Mouse (Mus musculus) myocyte (in vitro differentiated cells): ENCODE data around the gene Gm16368. TPM values are rescaled to one million over a fixed set of nuclear protein-coding genes. Genes with fewer than 3 reads are reported as not detected.
"Not testable (repeated sequence)": the region's sequence is repeated elsewhere in the genome, so short reads cannot be mapped to it uniquely, and the experiment has no call there.

Experiments used
- H3K27me3 ChIP-seq: one replicate; pipeline ENCODE4 v1.6.1; 2011; ENCODE audit not compliant: control insufficient read depth, insufficient read depth, insufficient read length
- H3K36me3 ChIP-seq: one replicate; pipeline ENCODE4 v1.6.1; 2011; ENCODE audit not compliant: control insufficient read depth, insufficient read depth
- H3K4me2 ChIP-seq: one replicate; pipeline ENCODE4 v1.6.1; 2011; ENCODE audit warnings: low read depth, control low read depth
- H3K4me3 ChIP-seq: one replicate; pipeline ENCODE4 v1.5.1; 2011; ENCODE audit warnings: mild to moderate bottlenecking, control low read depth, moderate library complexity
- H3K79me2 ChIP-seq: one replicate; pipeline ENCODE4 v1.6.1; 2011; ENCODE audit not compliant: control insufficient read depth, insufficient read depth
- H3ac ChIP-seq: one replicate; pipeline ENCODE4 v1.6.1; 2011; ENCODE audit not compliant: control insufficient read depth, insufficient read length
- polyA plus RNA-seq: library from polyadenylated mRNA; unstranded; fragments of >200 nt; fragmentation: generic; extraction: Trizol; gene quantifications from one replicate; pipeline ENCODE4 v1.2.1, GENCODE M21; 2012; ENCODE audit warnings: missing spikeins

Gene Gm16368
- not detected for polyA plus RNA-seq

DNA sequence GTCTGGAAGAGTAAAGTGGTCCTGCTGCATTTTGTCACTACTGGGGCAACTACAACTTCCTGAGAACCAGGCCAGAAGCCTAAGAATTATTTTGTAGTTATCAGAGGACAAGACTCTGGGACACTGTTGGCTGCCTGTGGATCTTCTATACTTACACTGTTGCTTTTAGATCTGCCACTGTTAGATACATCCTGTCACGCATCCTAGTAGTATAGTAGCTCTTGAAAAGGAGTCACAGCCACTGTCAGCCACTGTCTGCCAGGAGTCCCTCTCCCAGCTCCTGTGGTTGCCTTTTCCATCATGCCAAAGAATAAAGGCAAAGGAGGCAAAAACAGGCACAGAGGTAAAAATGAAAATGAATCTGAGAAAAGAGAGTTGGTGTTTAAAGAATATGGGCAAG, at the start of gene Gm16368:
Gene Gm16368, plus strand, starts transcription at position 301 of the 400 bp plus-strand sequence.
- H3K36me3 ChIP-seq, H3K4me3 ChIP-seq, H3K79me2 ChIP-seq, H3K27me3 ChIP-seq, H3ac ChIP-seq, H3K4me2 ChIP-seq: not testable (repeated sequence)

DNA sequence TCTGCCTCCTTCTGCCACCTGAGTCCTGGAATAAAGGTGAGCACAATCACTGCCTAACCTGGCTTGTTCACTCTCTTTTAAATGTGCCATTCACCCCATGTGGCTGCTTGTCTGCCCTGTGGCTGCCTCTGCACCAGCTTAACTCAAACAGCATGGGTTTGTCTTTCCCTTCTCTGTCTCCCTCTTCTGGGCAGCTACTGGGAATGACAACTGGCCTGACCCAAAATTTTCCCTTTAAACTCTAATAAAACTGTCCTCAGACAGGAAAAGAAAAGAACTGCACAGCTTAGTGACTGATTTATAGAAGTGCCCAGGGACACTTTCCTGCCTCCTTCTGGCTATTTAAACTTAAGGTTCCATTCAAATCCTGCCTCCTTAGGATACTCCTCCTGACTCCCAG, 44.4 kb upstream of the Gm16368 start:
- H3K4me3 ChIP-seq, H3K79me2 ChIP-seq, H3K27me3 ChIP-seq: not testable (repeated sequence)

GRCm38 (mm10) chr12:88039703-88040102, 43.8 kb upstream of the Gm16368 start:
- not testable (repeated sequence) for H3K36me3 ChIP-seq, H3K79me2 ChIP-seq, H3ac ChIP-seq, H3K27me3 ChIP-seq, H3K4me3 ChIP-seq, H3K4me2 ChIP-seq

More for the DNA sequence above, 44.4 kb upstream of the Gm16368 start:
- H3ac ChIP-seq, H3K36me3 ChIP-seq, H3K4me2 ChIP-seq: not testable (repeated sequence)

GRCm38 (mm10) chr12:88045226-88045625, 38.3 kb upstream of the Gm16368 start:
- H3K4me2 ChIP-seq, H3K36me3 ChIP-seq, H3K79me2 ChIP-seq, H3K4me3 ChIP-seq, H3ac ChIP-seq, H3K27me3 ChIP-seq: not testable (repeated sequence)

Other genes starting within 250 kb of the Gm16368 start
- gene Gm2001, start 241.4 kb upstream of the Gm16368 start, polyA plus RNA-seq, result 0.88 TPM
- 0.23 TPM for gene Gm2016, start 209.6 kb upstream of the Gm16368 start, polyA plus RNA-seq
- gene Gm2022, start 188.3 kb upstream of the Gm16368 start, polyA plus RNA-seq, result not detected
- gene Gm2035, start 163.8 kb upstream of the Gm16368 start, polyA plus RNA-seq, result not detected
- gene Gm2042, start 129.6 kb upstream of the Gm16368 start, polyA plus RNA-seq, result 0.16 TPM
- gene Gm2075, start 71.8 kb upstream of the Gm16368 start, polyA plus RNA-seq, result 0.17 TPM
- not detected for gene Gm6803, start 64.9 kb upstream of the Gm16368 start, polyA plus RNA-seq
- gene Gm2056, start 56.7 kb upstream of the Gm16368 start, polyA plus RNA-seq, result 0.14 TPM
- 0.14 TPM for gene Gm10436, start 98.4 kb downstream of the Gm16368 start, polyA plus RNA-seq
- gene Gm8332, start 166.4 kb downstream of the Gm16368 start, polyA plus RNA-seq, result 4.4 TPM
- 1.2 TPM for gene Gm5662, start 190.8 kb downstream of the Gm16368 start, polyA plus RNA-seq
- 0.95 TPM for gene Gm5039, start 240.3 kb downstream of the Gm16368 start, polyA plus RNA-seq